Comparison of ENCODE assay signal across 8 mouse cellular contexts in genomic region chr4:57812916-57813575, GRCm38 (mm10).
DNase-seq lines count a peak whose midpoint lies in the region; ATAC-seq and TF ChIP-seq lines count a peak whose summit lies in the region.

No protein-coding gene starts in this region.

- H3K4me3 ChIP-seq in layer of hippocampus, adult 2 months, result no peak overlapping the region
- H3K4me3 ChIP-seq in liver, embryonic 13.5 days (replicated peaks), result no peak overlapping the region
- no peak overlapping the region for H3K4me3 ChIP-seq in forebrain, embryonic 10.5 days

- no peaks in the 10 kb centered on the region for H3K27me3 ChIP-seq in liver, embryonic 13.5 days
- no peaks in the 10 kb centered on the region for H3K27me3 ChIP-seq in forebrain, embryonic 10.5 days (ENCODE audit: poor library complexity, severe bottlenecking)

- no peaks in the 10 kb centered on the region for H3K36me3 ChIP-seq in liver, embryonic 13.5 days
- 0 out of 2 replicates have a peak, but pooled peaks cover 3% of the 10 kb centered on the region for H3K36me3 ChIP-seq in forebrain, embryonic 10.5 days (replicated peaks)

- H3K4me2 ChIP-seq in liver, embryonic 13.5 days, result no peak overlapping the region

- no peaks in the 10 kb centered on the region for H3K9me3 ChIP-seq in liver, embryonic 13.5 days (replicated peaks)
- peaks cover 2% of the 10 kb centered on the region; the same call in 1 of the 2 replicates for H3K9me3 ChIP-seq in forebrain, embryonic 10.5 days

- DNase-seq in layer of hippocampus, adult 2 months (ENCODE audit: low spot score in 2 of 2), result no peak
- DNase-seq in layer of hippocampus, postnatal 36 days, result no peak
- peak; percentile 44 for DNase-seq in brain, adult 2 months (ENCODE audit: low read depth, low spot score)
- peak; percentile 18 for DNase-seq in liver, embryonic 13.5 days
- peak; percentile 56 for DNase-seq in thymus, postnatal 25 days
- no peak for DNase-seq in forebrain, embryonic 10.5 days (ENCODE audit: extremely low spot score, low spot score)
- DNase-seq in adrenal gland, postnatal 4 days (ENCODE audit: low spot score in 2 of 2), result no peak

- H3K27ac ChIP-seq in layer of hippocampus, adult 2 months, result peak overlapping the region; percentile 72
- peak overlapping the region; percentile 51; the same call in 1 of the 2 replicates for H3K27ac ChIP-seq in liver, embryonic 13.5 days
- no peak overlapping the region for H3K27ac ChIP-seq in forebrain, embryonic 10.5 days

- peak; percentile 17 to 41; a peak in 1 of 4 replicates for ATAC-seq in hematopoietic stem cell, adult 5-6 weeks (replicated peaks in 1 of 2; ENCODE audit: insufficient read depth in 1 of 2, low FRiP score in 2 of 2, low TSS enrichment in 1 of 2, low read depth in 1 of 2, poor library complexity in 2 of 2, severe bottlenecking in 2 of 2)
- peak; percentile 81 for ATAC-seq in liver, embryonic 13.5 days (ENCODE audit: low read depth)

- no peak overlapping the region for H3K9ac ChIP-seq in liver, embryonic 13.5 days

- no peak for TF ChIP-seq CTCF in layer of hippocampus, adult 2 months (conservative IDR thresholded peaks at IDR 0.05)

- peaks cover 18% of the 10 kb centered on the region for H3K4me1 ChIP-seq in liver, embryonic 13.5 days (replicated peaks)
- peaks cover 10% of the 10 kb centered on the region; the same call in 1 of the 2 replicates for H3K4me1 ChIP-seq in forebrain, embryonic 10.5 days

- WGBS in liver, embryonic 13.5 days (ENCODE audit: insufficient replicate concordance), result 17% methylated on average over 7 of the region's 7 CpGs
- 56% methylated on average over 7 of the region's 7 CpGs for WGBS in forebrain, embryonic 10.5 days

Comparison
In these comparisons a context has a peak if more than half of its experiments do, and no peak if none do; other contexts are left out.
1. DNase-seq: peak in brain, adult 2 months (single experiment), liver, embryonic 13.5 days (single experiment) and thymus, postnatal 25 days (single experiment); none in layer of hippocampus, adult 2 months (0 of 2), layer of hippocampus, postnatal 36 days (0 of 2), forebrain, embryonic 10.5 days (single experiment) and adrenal gland, postnatal 4 days (0 of 2).